Mouse (Mus musculus) liver, adult 2 months (tissue): ENCODE results near the gene Prr12.

Experiments used
- CTCF ChIP-seq: fragments of 200-500 bp; IDR thresholded peaks from 2 replicates; pipeline ENCODE4 v1.5.1; 2011; ENCODE audit warnings: low read depth, low read length, control low read depth
- POLR2A ChIP-seq: fragments of 200-500 bp; IDR thresholded peaks from 2 replicates; pipeline ENCODE4 v1.6.1; 2011; ENCODE audit warnings: low read length, control low read depth; ENCODE audit not compliant: insufficient read depth; ENCODE audit errors: extremely low read depth

DNA sequence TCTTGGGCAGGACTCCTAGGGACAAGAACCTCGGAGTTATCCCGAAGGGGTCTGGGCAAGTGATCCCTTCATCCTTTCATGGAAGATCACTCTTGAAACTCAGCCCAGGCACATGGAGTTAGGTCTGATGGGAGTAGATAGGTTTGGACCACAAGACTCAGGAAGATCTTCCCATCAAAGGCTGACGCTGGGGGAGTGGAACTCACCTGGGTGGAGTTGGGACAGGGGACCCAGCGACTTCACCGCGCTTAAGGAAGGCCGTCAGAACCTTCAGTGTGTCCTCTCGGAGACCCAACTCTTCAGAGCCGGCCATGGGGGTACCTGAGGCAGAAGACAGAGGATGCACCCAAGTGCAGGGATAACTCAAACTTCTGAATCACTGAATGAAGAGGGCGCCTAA, 56.0 kb downstream of the Prr12 start:
- TF ChIP-seq CTCF, result no peak
- TF ChIP-seq POLR2A, result no peak
